Mouse (Mus musculus) spleen, adult 2 months (tissue): ENCODE data around the gene Hoxa9.

Experiments used
- CTCF ChIP-seq: fragments of 200-500 bp; IDR thresholded peaks from 2 replicates; pipeline ENCODE4 v1.5.1; 2011; ENCODE audit warnings: mild to moderate bottlenecking, inconsistent platforms; ENCODE audit not compliant: insufficient read depth, insufficient read length, insufficient replicate concordance; ENCODE audit errors: extremely low read depth
- POLR2A ChIP-seq: fragments of 200-500 bp; IDR thresholded peaks from 2 replicates; pipeline ENCODE4 v1.6.1; 2011; ENCODE audit warnings: low read depth, low read length, inconsistent platforms

- TF ChIP-seq CTCF (no peak), POLR2A (no peak)
Measured at GRCm38 (mm10) chr6:52201269-52201668, 29.6 kb downstream of the Hoxa9 start.
